Mouse (Mus musculus) right cerebral cortex, postnatal 10 days (tissue): ENCODE results near the gene Slf2.
A peak's percentile ranks its signal among the peaks of the same experiment; 100 is the strongest.

Source experiments
- DNase-seq, 2 experiments: peaks; one replicate each; pipeline ENCODE4 v3.0.0; 2021; ENCODE audit warnings: low spot score in 2 of 2

The Slf2 gene

GRCm38 (mm10) chr19:44908836-44909460 lies 22.0 kb upstream of the Slf2 start:
- no peak for DNase-seq

GRCm38 (mm10) chr19:44914481-44915249 lies 16.3 kb upstream of the Slf2 start:
- no peak for DNase-seq

GRCm38 (mm10) chr19:44918171-44918570 lies 12.8 kb upstream of the Slf2 start:
- no peak for DNase-seq

- no peak for DNase-seq
Observed at GRCm38 (mm10) chr19:44921466-44922139, 9.3 kb upstream of the Slf2 start.

GRCm38 (mm10) chr19:44922521-44922920 lies 8.4 kb upstream of the Slf2 start:
- no peak for DNase-seq

- DNase-seq: no peak
Observed at GRCm38 (mm10) chr19:44924699-44925098, 6.3 kb upstream of the Slf2 start.

- DNase-seq: no peak
Observed at GRCm38 (mm10) chr19:44926781-44927180, 4.2 kb upstream of the Slf2 start.

GRCm38 (mm10) chr19:44927250-44927649 lies 3.7 kb upstream of the Slf2 start:
- no peak for DNase-seq

GRCm38 (mm10) chr19:44928185-44928584 lies 2.8 kb upstream of the Slf2 start:
- DNase-seq: no peak

GRCm38 (mm10) chr19:44929251-44929650 lies 1.7 kb upstream of the Slf2 start:
- DNase-seq: no peak

GRCm38 (mm10) chr19:44929663-44930062 lies 1.3 kb upstream of the Slf2 start:
- no peak for DNase-seq

GRCm38 (mm10) chr19:44930122-44930521 lies 829 bp upstream of the Slf2 start:
- DNase-seq: no peak

GRCm38 (mm10) chr19:44931454-44931759 lies 456 bp downstream of the Slf2 start:
- peak; percentile 90 for DNase-seq

- no peak for DNase-seq
Observed at GRCm38 (mm10) chr19:44932051-44932450, 1.1 kb downstream of the Slf2 start.

- DNase-seq: no peak
Observed at GRCm38 (mm10) chr19:44933136-44933535, 2.2 kb downstream of the Slf2 start.

GRCm38 (mm10) chr19:44959633-44960032 lies 28.7 kb downstream of the Slf2 start:
- no peak for DNase-seq

- DNase-seq: no peak
Observed at GRCm38 (mm10) chr19:44965978-44966377, 35.0 kb downstream of the Slf2 start.

GRCm38 (mm10) chr19:44968329-44968728 lies 37.4 kb downstream of the Slf2 start:
- no peak for DNase-seq

GRCm38 (mm10) chr19:44976636-44977035 lies 45.7 kb downstream of the Slf2 start:
- DNase-seq: no peak

GRCm38 (mm10) chr19:44977148-44977547 lies 46.2 kb downstream of the Slf2 start:
- DNase-seq: no peak

GRCm38 (mm10) chr19:44980787-44981186 lies 49.8 kb downstream of the Slf2 start:
- DNase-seq: no peak

- DNase-seq: no peak
Observed at GRCm38 (mm10) chr19:44982477-44983115, 51.6 kb downstream of the Slf2 start.

GRCm38 (mm10) chr19:44983366-44983765 lies 52.4 kb downstream of the Slf2 start:
- peak; percentile 24 to 38 for DNase-seq
